Mouse (Mus musculus) erythroblast, embryonic 14.5 days (primary cell): ENCODE measurements around the gene Pabpc4. TPM values are rescaled to one million over a fixed set of nuclear protein-coding genes. Genes with fewer than 3 reads are reported as not detected.

Source experiments
- H3K27me3 ChIP-seq: 2 replicates; pipeline ENCODE4 v1.6.1; 2012; ENCODE audit warnings: inconsistent platforms; ENCODE audit not compliant: control insufficient read depth
- H3K36me3 ChIP-seq: 2 replicates; pipeline ENCODE4 v1.6.1; 2012; ENCODE audit warnings: mild to moderate bottlenecking, inconsistent platforms; ENCODE audit not compliant: control insufficient read depth
- H3K4me1 ChIP-seq: 2 replicates; pipeline ENCODE4 v1.6.1; 2012; ENCODE audit warnings: inconsistent platforms; ENCODE audit not compliant: control insufficient read depth
- H3K4me3 ChIP-seq: replicated peaks from 2 replicates; pipeline ENCODE3; 2012; ENCODE audit warnings: moderate library complexity, mild to moderate bottlenecking, inconsistent platforms
- H3K9me3 ChIP-seq: 2 replicates; pipeline ENCODE4 v1.6.1; 2012; ENCODE audit warnings: low read length, inconsistent platforms, mixed read lengths; ENCODE audit not compliant: control insufficient read depth
- GATA1 ChIP-seq: IDR thresholded peaks from 2 replicates; pipeline ENCODE4 v1.6.1; 2012; ENCODE audit warnings: low read length, inconsistent platforms, mixed read lengths
- TAL1 ChIP-seq: IDR thresholded peaks from 3 replicates; pipeline ENCODE4 v1.6.1; 2012; ENCODE audit warnings: low read length, inconsistent platforms, mixed read lengths
- polyA plus RNA-seq: library from polyadenylated mRNA; stranded (reverse); fragments of >175 nt; gene quantifications from 2 replicates; pipeline ENCODE4 v1.2.3, GENCODE M21; 2012

The Pabpc4 gene
- polyA plus RNA-seq, 1 experiment, result 693 TPM

DNA sequence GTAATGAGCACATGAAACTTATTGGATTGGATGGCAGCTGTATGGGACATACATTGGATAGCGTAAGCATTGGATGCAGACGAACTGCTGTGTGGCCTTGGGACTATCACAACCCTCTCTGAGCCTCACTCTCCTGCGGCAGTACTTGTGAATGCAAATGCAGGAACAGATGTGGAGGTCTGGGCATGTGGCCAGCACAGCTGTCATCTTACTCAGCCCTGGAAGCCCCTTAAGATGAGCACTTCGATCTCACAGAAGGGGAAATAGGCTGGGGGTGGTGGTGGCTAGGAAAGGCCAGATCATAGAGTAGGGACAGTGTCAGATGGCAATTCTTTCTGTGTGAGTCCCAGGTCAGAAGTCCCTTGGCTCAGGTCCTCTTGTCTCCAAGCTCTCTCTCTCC lies 75.5 kb downstream of the Pabpc4 start:
- peaks cover 34% of the 10 kb centered on the region for H3K27me3 ChIP-seq
- no peak for TF ChIP-seq GATA1
- no peak for TF ChIP-seq TAL1
- H3K36me3 ChIP-seq, result no peaks in the 10 kb centered on the region

DNA sequence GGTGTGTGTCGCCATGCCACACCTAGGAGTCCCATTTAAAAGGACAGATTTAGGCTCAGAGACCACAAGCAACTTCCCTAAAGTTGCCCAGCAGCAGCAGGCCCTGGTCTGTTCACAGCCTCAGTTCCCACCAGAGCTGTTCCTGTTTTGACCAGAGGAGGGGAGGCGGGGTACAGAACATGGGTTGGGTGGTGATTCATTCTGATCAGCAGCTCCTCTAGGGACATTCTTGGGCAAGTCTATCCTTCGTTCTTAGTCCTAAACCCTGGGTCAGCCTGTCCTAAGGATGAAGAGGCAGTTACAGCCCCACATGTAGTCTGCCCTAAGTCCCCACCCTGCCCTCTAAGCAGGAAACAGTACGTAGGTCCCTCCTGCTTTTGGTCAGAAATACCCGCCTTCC lies 78.1 kb downstream of the Pabpc4 start:
- no peak overlapping the region for H3K4me3 ChIP-seq
- H3K9me3 ChIP-seq, result no peaks in the 10 kb centered on the region; the same call in 1 of the 2 replicates
- TF ChIP-seq TAL1 (no peak), GATA1 (no peak)
- H3K4me1 ChIP-seq, result peaks cover 19% of the 10 kb centered on the region
- no peaks in the 10 kb centered on the region for H3K36me3 ChIP-seq
- H3K27me3 ChIP-seq, result peaks cover 56% of the 10 kb centered on the region

More for the DNA sequence above, 75.5 kb downstream of the Pabpc4 start:
- H3K9me3 ChIP-seq, result peaks cover 2% of the 10 kb centered on the region
- no peak overlapping the region for H3K4me3 ChIP-seq
- peaks cover 11% of the 10 kb centered on the region for H3K4me1 ChIP-seq

DNA sequence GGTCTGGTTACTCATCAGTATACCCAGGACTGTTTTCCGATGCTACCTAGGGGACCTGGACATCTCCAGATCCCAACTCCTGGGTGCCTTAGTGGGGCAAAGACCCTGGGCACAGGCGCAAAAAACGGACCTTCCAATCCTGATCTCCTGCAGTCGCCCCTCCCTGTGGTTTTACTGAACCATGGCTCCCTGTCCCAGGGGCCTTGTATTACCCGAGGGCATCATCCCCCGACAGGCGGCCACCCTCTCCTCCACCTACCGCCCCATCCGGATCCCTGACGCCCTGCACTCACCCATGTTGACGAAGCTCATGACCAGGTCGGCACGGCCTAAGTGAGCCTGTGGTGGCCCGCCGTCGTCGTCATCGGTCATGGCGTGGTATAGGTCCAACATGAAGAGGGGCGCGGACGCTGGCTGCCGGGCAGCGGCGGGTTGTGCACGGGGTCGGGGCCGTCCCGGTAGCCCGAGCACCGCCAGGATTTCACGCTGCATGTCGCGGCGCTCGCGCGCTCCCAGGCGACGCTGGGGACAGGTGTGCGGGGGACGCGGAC lies 80.0 kb downstream of the Pabpc4 start:
- Histone ChIP-seq H3K27me3 (peaks cover 56% of the 10 kb centered on the region), H3K4me1 (peaks cover 18% of the 10 kb centered on the region), H3K9me3 (no peaks in the 10 kb centered on the region; the same call in 1 of the 2 replicates), H3K4me3 (peak overlapping the region; percentile 65), H3K36me3 (no peaks in the 10 kb centered on the region)
- TF ChIP-seq TAL1 (no peak), GATA1 (no peak)

GRCm38 (mm10) chr4:123342642-123343470 lies 80.7 kb downstream of the Pabpc4 start, which contains the start of gene Bmp8a:
Gene Bmp8a (minus strand): TSS chr4:123343252.
- Histone ChIP-seq H3K4me3 (peak within 1 kb of the TSS; percentile 65), H3K27me3 (peaks cover 56% of the 10 kb centered on the region), H3K4me1 (peaks cover 18% of the 10 kb centered on the region), H3K36me3 (no peaks in the 10 kb centered on the region), H3K9me3 (no peaks in the 10 kb centered on the region; the same call in 1 of the 2 replicates)
- TF ChIP-seq TAL1 (no peak), GATA1 (no peak)

GRCm38 (mm10) chr4:123343471-123343789 lies 81.3 kb downstream of the Pabpc4 start:
- Histone ChIP-seq H3K4me1 (peaks cover 18% of the 10 kb centered on the region), H3K36me3 (peaks cover 1% of the 10 kb centered on the region; the same call in 1 of the 2 replicates), H3K27me3 (peaks cover 55% of the 10 kb centered on the region), H3K4me3 (peak overlapping the region; percentile 65), H3K9me3 (no peaks in the 10 kb centered on the region; the same call in 1 of the 2 replicates)
- TF ChIP-seq TAL1 (no peak), GATA1 (no peak)

Other genes starting within 250 kb of the Pabpc4 start
- 0.04 TPM in 1 of 2 replicates, not detected in the other for gene Trit1, start 245.8 kb upstream of the Pabpc4 start, polyA plus RNA-seq
- not detected in 2 replicates for gene Bmp8b, start 157.2 kb upstream of the Pabpc4 start, polyA plus RNA-seq
- not detected in 2 replicates for gene Oxct2b, start 146.1 kb upstream of the Pabpc4 start, polyA plus RNA-seq
- gene Ppie, start 122.4 kb upstream of the Pabpc4 start, polyA plus RNA-seq, result 0.44 and 0.53 TPM in 2 replicates
- not detected in 2 replicates for gene Hpcal4, start 79.1 kb upstream of the Pabpc4 start, polyA plus RNA-seq
- not detected in 2 replicates for gene Nt5c1a, start 60.8 kb upstream of the Pabpc4 start, polyA plus RNA-seq
- gene Heyl, start 28.8 kb upstream of the Pabpc4 start, polyA plus RNA-seq, result not detected in 2 replicates
- gene Oxct2a, start 61.3 kb downstream of the Pabpc4 start, polyA plus RNA-seq, result not detected in 2 replicates
- gene Bmp8a, start 80.9 kb downstream of the Pabpc4 start, polyA plus RNA-seq, result not detected in 2 replicates